Mouse (Mus musculus) midbrain, embryonic 14.5 days (tissue): Measurements from ENCODE around the gene Cabp4. TPM values are rescaled to one million over a fixed set of nuclear protein-coding genes. Genes with fewer than 3 reads are reported as not detected.

ENCODE experiments used
- ATAC-seq: fragments of 200-750 bp; cut with Nextera tagmentation; 2 replicates; pipeline ENCODE4 v1.8.0; 2017; ENCODE audit warnings: moderate number of reproducible peaks, moderate library complexity; ENCODE audit not compliant: low FRiP score, low TSS enrichment
- DNase-seq: peaks from one replicate; pipeline ENCODE4 v3.0.0-alpha.2; 2015
- H3K27ac ChIP-seq: fragments of 300-500 bp; sonication (generic); replicated peaks from 2 replicates; pipeline ENCODE4 v1.5.1; 2014; ENCODE audit warnings: mild to moderate bottlenecking, low read depth, low read length, moderate library complexity
- H3K27me3 ChIP-seq: fragments of 300-500 bp; sonication (generic); 2 replicates; pipeline ENCODE4 v1.6.1; 2014; ENCODE audit warnings: low read length, control low read depth, mixed read lengths; ENCODE audit not compliant: control insufficient read depth, insufficient read depth
- H3K36me3 ChIP-seq: fragments of 300-500 bp; sonication (generic); 2 replicates; pipeline ENCODE4 v1.6.1; 2014; ENCODE audit warnings: low read length, control low read depth; ENCODE audit not compliant: control insufficient read depth, insufficient read depth
- H3K4me1 ChIP-seq: fragments of 300-500 bp; sonication (generic); 2 replicates; pipeline ENCODE4 v1.6.1; 2014; ENCODE audit warnings: mild to moderate bottlenecking, antibody characterized with exemption, low read length, control low read depth; ENCODE audit not compliant: control insufficient read depth, insufficient read depth
- H3K4me2 ChIP-seq: fragments of 300-500 bp; sonication (generic); 2 replicates; pipeline ENCODE4 v1.6.1; 2014; ENCODE audit warnings: mild to moderate bottlenecking, low read length, moderate library complexity
- H3K4me3 ChIP-seq: fragments of 300-500 bp; sonication (generic); replicated peaks from 2 replicates; pipeline ENCODE4 v1.5.1; 2014; ENCODE audit warnings: low read depth, low read length
- H3K9ac ChIP-seq: fragments of 300-500 bp; sonication (generic); replicated peaks from 2 replicates; pipeline ENCODE4 v1.6.1; 2014; ENCODE audit warnings: mild to moderate bottlenecking, low read length, moderate library complexity
- H3K9me3 ChIP-seq: fragments of 300-500 bp; sonication (generic); 2 replicates; pipeline ENCODE4 v1.6.1; 2016; ENCODE audit warnings: low read length, control low read depth, mixed read lengths; ENCODE audit not compliant: control insufficient read depth
- WGBS: fragments of 180-500 bp; shearing (Covaris S2); extraction: QIAGEN DNeasy Blood & Tissue Kit; methylation state at CpG from one replicate; pipeline ENCODE4 v1.1.7; 2014; 5-methylcytosine and 5-hydroxymethylcytosine counted together
- polyA plus RNA-seq: library from polyadenylated mRNA; unstranded; fragments of >200 nt; fragmentation: Nextera tagmentation; extraction: Ambion mirVana; gene quantifications from 2 replicates; pipeline ENCODE4 v1.2.1, GENCODE M21; 2014

Cabp4 gene
- polyA plus RNA-seq, 1 experiment from 2014 or later: 0.14 TPM

- H3K27ac ChIP-seq: no peak overlapping the region
- H3K9me3 ChIP-seq: no peaks in the 10 kb centered on the region
- H3K9ac ChIP-seq: no peak overlapping the region
- no peaks in the 10 kb centered on the region for H3K36me3 ChIP-seq
- ATAC-seq: no peak; the same call in 1 of the 2 replicates
- H3K4me1 ChIP-seq: no peaks in the 10 kb centered on the region
- DNase-seq: no peak
- no peak overlapping the region for H3K4me2 ChIP-seq
- no peaks in the 10 kb centered on the region for H3K27me3 ChIP-seq
- no peak overlapping the region for H3K4me3 ChIP-seq
- WGBS: 66% methylated on average over 15 of the region's 15 CpGs
Observed at GRCm38 (mm10) chr19:4184976-4185975, 41.4 kb upstream of the Cabp4 start.

GRCm38 (mm10) chr19:4183689-4184088 is 39.9 kb upstream of the Cabp4 start:
- 63% methylated on average over 2 of the region's 2 CpGs for WGBS
- DNase-seq (no peak), ATAC-seq (no peak)
- H3K27me3 ChIP-seq: no peaks in the 10 kb centered on the region
- no peaks in the 10 kb centered on the region for H3K9me3 ChIP-seq
- no peak overlapping the region for H3K9ac ChIP-seq
- H3K4me3 ChIP-seq: no peak overlapping the region
- H3K4me2 ChIP-seq: no peak overlapping the region
- no peaks in the 10 kb centered on the region for H3K4me1 ChIP-seq
- H3K27ac ChIP-seq: no peak overlapping the region
- H3K36me3 ChIP-seq: no peaks in the 10 kb centered on the region

DNA sequence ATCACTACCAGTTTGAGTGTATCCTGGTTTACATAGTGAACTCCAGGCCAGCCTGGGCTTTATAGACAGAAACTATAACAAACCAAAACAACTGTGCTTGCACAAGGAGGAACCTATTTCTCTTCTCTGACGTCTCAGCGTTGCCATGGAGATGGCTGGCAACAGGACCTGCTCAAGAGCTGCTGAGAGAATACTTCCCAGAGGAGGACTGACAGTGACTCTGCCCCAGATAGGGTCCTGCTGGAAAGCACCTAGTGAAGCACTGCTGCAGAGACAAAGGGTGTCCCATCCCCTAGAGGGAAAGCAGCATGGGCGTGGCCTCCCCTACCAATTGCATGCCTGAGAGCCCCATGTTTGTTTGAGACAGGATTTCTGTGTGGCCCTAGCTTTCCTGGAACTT is 38.1 kb upstream of the Cabp4 start:
- 43% methylated on average over 3 of the region's 3 CpGs for WGBS
- Histone ChIP-seq H3K9me3 (no peaks in the 10 kb centered on the region), H3K4me1 (no peaks in the 10 kb centered on the region), H3K4me3 (no peak overlapping the region), H3K4me2 (no peak overlapping the region), H3K9ac (no peak overlapping the region), H3K27ac (no peak overlapping the region), H3K27me3 (no peaks in the 10 kb centered on the region), H3K36me3 (no peaks in the 10 kb centered on the region)
- no peak for ATAC-seq
- peak; percentile 71 for DNase-seq

DNA sequence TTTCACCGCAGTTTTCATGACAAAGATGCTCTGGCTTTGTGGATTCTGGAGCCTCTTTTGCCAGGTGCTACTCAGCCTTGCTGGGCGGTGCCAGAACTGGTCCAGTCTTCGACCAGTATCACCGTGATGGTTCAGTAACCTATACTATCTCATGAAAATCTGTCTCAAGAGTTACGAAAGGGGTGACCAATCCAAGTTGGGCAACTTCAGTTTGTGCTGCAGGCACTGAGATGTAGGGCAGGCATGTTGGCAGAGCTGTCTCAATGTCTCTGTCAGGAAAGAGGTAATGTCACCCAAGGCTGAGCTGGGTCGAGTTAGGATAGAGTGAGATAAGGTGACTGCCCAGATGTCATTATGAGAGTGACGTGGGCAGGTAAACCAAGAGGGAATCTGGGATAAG is 36.6 kb upstream of the Cabp4 start:
- Histone ChIP-seq H3K27me3 (no peaks in the 10 kb centered on the region), H3K4me3 (no peak overlapping the region), H3K9ac (no peak overlapping the region), H3K4me2 (no peak overlapping the region), H3K9me3 (no peaks in the 10 kb centered on the region), H3K4me1 (peaks cover 5% of the 10 kb centered on the region), H3K27ac (no peak overlapping the region), H3K36me3 (no peaks in the 10 kb centered on the region)
- ATAC-seq (no peak), DNase-seq (no peak)
- WGBS: 89% methylated on average over 7 of the region's 7 CpGs

DNA sequence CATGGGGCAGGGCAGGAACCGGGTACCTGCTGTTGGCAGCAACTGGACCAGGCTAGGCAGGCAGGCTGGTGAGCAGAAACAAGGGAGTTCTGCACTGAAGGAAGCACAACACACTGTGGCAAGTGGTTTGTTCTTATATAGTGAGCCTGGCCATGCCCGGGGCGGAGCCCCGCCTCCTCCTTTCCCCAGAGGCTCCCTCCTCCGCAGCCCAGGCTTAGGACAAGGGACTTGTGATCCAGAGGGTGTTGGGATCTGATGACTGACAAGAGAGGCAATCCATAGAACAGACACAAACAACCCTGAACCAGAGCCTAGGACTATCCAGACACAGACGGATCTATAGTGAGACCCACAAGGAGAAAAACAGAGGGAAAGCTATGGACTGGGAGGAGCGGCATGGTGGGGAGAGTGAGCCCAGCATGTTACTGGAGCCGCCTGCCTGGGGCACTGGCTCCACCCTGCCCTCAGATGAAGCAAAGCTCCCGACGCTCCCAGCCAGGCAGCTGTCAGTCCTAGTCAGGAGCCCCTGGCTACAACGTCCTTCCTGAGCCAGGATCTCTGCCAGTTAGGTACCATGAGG is 31.6 kb upstream of the Cabp4 start, which contains the start of gene Carns1:
Gene Carns1, minus strand, starts transcription at position 112 of the 580 bp plus-strand sequence.
- no peak within 1 kb of the TSS for H3K4me3 ChIP-seq
- H3K4me2 ChIP-seq: peak within 1 kb of the TSS; percentile 9
- no peaks in the 10 kb centered on the region for H3K9me3 ChIP-seq
- peak within 1 kb of the TSS; percentile 38; the same call in 1 of the 2 replicates for H3K9ac ChIP-seq
- H3K4me1 ChIP-seq: peaks cover 10% of the 10 kb centered on the region
- WGBS: 2% methylated on average over 11 of the region's 11 CpGs
- no peak for ATAC-seq
- DNase-seq: peak; percentile 44
- H3K27me3 ChIP-seq: no peaks in the 10 kb centered on the region
- H3K36me3 ChIP-seq: no peaks in the 10 kb centered on the region
- H3K27ac ChIP-seq: 0 out of 2 replicates have a peak within 1 kb of the TSS, but pooled peaks have one; percentile 0

DNA sequence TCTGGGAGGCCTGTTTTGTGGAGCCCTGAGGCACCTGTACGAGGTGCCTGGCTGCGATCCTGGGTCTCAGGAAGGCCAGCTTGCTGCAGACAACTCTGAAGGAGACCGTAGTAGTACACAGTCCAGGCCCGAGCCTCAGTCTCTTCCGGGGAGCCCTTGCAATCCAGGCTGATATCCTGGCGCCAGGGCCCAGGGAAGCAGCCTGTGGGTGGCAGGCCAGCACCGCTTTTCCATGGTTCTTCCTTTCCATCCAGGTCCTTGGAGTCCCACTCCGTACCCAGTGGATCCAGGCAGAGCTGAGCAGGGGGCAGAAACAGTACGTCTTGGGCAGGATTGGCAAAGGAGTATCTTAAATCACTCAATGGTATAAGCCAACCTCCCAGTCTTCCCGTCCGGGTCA is 29.1 kb upstream of the Cabp4 start:
- no peak for ATAC-seq
- no peak for DNase-seq
- no peak overlapping the region for H3K9ac ChIP-seq
- no peaks in the 10 kb centered on the region for H3K27me3 ChIP-seq
- no peak overlapping the region for H3K4me3 ChIP-seq
- H3K4me2 ChIP-seq: no peak overlapping the region
- H3K9me3 ChIP-seq: no peaks in the 10 kb centered on the region
- H3K4me1 ChIP-seq: peaks cover 17% of the 10 kb centered on the region
- no peak overlapping the region for H3K27ac ChIP-seq
- WGBS: 53% methylated on average over 11 of the region's 11 CpGs
- no peaks in the 10 kb centered on the region for H3K36me3 ChIP-seq

DNA sequence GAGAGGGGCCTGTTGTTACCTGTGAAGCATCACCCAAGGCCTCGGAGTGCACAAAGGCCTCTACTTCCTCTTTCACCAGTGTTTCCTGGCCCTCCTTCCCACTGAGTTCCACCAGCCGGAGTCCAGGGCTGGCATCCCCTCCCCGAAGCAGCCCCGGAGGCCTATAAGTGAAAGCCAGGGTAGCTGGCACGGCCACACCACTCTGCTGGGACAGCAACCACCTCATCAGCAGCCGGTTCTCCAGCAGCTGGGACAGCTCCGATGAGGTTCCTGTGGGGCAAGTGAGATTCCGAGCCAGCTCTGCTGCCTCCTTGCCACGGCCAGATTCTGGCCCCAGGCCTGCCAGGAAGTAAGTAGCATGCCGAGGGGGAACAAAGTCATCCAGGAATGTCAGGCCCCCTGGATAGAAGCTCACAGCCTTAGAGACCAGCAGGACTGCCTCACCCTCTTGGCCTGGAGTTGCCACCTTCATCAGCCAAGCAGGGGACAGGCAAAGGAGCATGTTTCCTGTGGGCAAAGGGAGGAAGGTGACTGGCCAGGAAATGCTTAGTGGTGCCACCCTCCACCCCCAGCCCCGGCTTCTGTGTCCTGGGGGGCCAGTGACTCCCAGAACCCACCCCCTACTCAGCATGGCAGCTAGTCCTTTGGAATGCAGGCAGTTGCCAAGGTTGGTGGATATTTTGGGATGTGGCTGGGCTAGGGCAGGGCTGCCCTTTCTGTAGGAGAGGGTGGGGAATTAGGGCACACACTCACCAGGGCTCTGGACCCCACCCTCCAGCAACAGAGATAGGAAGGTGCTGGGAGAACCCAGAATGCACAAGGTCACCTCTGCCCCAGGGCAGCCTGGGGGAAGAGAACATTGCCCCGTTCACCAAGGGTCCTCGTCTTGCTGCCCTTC is 27.8 kb upstream of the Cabp4 start:
- peaks cover 17% of the 10 kb centered on the region for H3K4me1 ChIP-seq
- no peak overlapping the region; the same call in 1 of the 2 replicates for H3K9ac ChIP-seq
- 69% methylated on average over 13 of the region's 13 CpGs for WGBS

GRCm38 (mm10) chr19:4170723-4171392 is 27.0 kb upstream of the Cabp4 start:
- Histone ChIP-seq H3K9me3 (no peaks in the 10 kb centered on the region), H3K27me3 (no peaks in the 10 kb centered on the region), H3K4me1 (peaks cover 16% of the 10 kb centered on the region), H3K9ac (no peak overlapping the region; the same call in 1 of the 2 replicates), H3K4me3 (no peak overlapping the region), H3K36me3 (no peaks in the 10 kb centered on the region), H3K4me2 (no peak overlapping the region), H3K27ac (no peak overlapping the region)
- ATAC-seq: no peak
- 89% methylated on average over 10 of the region's 10 CpGs for WGBS
- DNase-seq: no peak

More for the DNA sequence above, 27.8 kb upstream of the Cabp4 start:
- no peak for ATAC-seq
- Histone ChIP-seq H3K27ac (no peak overlapping the region), H3K4me3 (no peak overlapping the region), H3K27me3 (no peaks in the 10 kb centered on the region), H3K9me3 (no peaks in the 10 kb centered on the region), H3K4me2 (no peak overlapping the region), H3K36me3 (no peaks in the 10 kb centered on the region)
- no peak for DNase-seq
